Mouse (Mus musculus): Measurements from ENCODE around the gene Acap2.

DNA sequence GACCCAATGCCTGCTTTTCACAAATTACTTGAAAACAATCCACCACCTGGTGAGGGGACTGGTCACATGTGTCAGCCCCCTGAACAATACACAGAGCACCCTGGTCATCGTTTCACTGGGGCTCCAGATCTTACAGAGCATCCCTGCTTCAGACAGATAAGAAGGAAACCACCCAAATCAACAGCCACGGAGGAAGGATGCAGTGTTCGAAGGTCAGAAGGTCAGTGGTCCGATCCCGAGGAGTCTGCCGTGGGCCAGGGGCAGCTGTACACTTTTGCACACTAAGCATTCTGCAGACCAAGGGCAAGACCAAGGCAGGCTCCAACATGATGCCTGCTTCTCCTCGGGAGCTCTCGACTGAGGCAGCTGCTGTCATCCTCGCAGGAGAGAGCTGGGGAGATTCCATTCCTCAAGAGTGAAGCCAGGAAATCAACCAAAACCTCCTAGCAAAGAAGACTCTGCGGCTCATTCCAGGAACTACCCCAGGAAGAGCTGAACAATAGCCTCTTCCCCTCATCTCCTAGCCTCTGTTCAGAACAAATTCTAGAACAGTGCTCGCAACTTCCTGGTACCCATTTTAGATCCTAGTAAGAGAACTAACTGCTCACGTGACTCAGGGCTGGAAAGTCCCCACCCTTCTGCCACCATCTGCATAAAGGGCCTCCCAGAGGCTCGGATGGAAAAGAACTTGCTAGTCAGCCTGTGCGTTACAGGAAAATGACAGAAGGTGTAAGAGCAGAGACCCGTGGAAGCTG lies 134.5 kb downstream of the Acap2 start:
- TF ChIP-seq NELFE (IDR thresholded peaks at IDR 0.05; ENCODE audit: low read depth, low read length): no peak
- no peak for TF ChIP-seq POLR2A (IDR thresholded peaks at IDR 0.05; ENCODE audit: control insufficient read depth in 1 of 2, insufficient read depth in 1 of 2, low read depth in 1 of 2, low read length in 2 of 2, poor library complexity in 1 of 2)
- TF ChIP-seq POLR2AphosphoS2 (IDR thresholded peaks at IDR 0.05; ENCODE audit: low read length): no peak
- no peak for TF ChIP-seq TCF12 (IDR thresholded peaks at IDR 0.05; ENCODE audit: low read depth, low read length)
- no peak for TF ChIP-seq MAFK (IDR thresholded peaks at IDR 0.05; ENCODE audit: borderline replicate concordance, low read depth, low read length)
- TF ChIP-seq ZMIZ1 (IDR thresholded peaks at IDR 0.05; ENCODE audit: low read depth, low read length): no peak
- TF ChIP-seq E2F4 (IDR thresholded peaks at IDR 0.05; ENCODE audit: borderline replicate concordance, low read depth, low read length): no peak
- no peak for TF ChIP-seq CHD2 (IDR thresholded peaks at IDR 0.05; ENCODE audit: low read length)
